Mouse (Mus musculus): Measurements from ENCODE around the gene Gm20388.
A peak's percentile ranks its signal among the peaks of the same experiment; 100 is the strongest.

The Gm20388 gene

GRCm38 (mm10) chr8:124045856-124046255 lies 4135.2 kb downstream of the Gm20388 start:
- no peak for DNase-seq

GRCm38 (mm10) chr8:124052110-124052509 lies 4141.5 kb downstream of the Gm20388 start:
- DNase-seq, result peak; percentile 93

GRCm38 (mm10) chr8:124052568-124052967 lies 4141.9 kb downstream of the Gm20388 start:
- no peak for DNase-seq

- no peak for DNase-seq
These were observed 4146.4 kb downstream of the Gm20388 start for GRCm38 (mm10) chr8:124056832-124057655.

- DNase-seq, result no peak
These were observed 4155.9 kb downstream of the Gm20388 start for GRCm38 (mm10) chr8:124066325-124067058.

GRCm38 (mm10) chr8:124067059-124067750 lies 4156.6 kb downstream of the Gm20388 start:
- no peak for DNase-seq

GRCm38 (mm10) chr8:124070363-124071324 lies 4160.0 kb downstream of the Gm20388 start:
- DNase-seq, result peak; percentile 70 to 75

GRCm38 (mm10) chr8:124075977-124076376 lies 4165.3 kb downstream of the Gm20388 start:
- no peak for DNase-seq

GRCm38 (mm10) chr8:124076416-124076815 lies 4165.8 kb downstream of the Gm20388 start:
- DNase-seq, result no peak

GRCm38 (mm10) chr8:124077377-124077776 lies 4166.7 kb downstream of the Gm20388 start:
- no peak for DNase-seq

- peak in 1 of 2 experiments; percentile 32 for DNase-seq
These were observed 4167.4 kb downstream of the Gm20388 start for GRCm38 (mm10) chr8:124077998-124078397.

GRCm38 (mm10) chr8:124078969-124079368 lies 4168.3 kb downstream of the Gm20388 start:
- DNase-seq, result no peak

- no peak for DNase-seq
These were observed 4170.1 kb downstream of the Gm20388 start for GRCm38 (mm10) chr8:124080467-124081326.

- no peak for DNase-seq
These were observed 4172.0 kb downstream of the Gm20388 start for GRCm38 (mm10) chr8:124082616-124083015.

GRCm38 (mm10) chr8:124083611-124084010 lies 4173.0 kb downstream of the Gm20388 start:
- DNase-seq, result no peak

GRCm38 (mm10) chr8:124085668-124086067 lies 4175.0 kb downstream of the Gm20388 start:
- no peak for DNase-seq

- DNase-seq, result no peak
These were observed 4177.5 kb downstream of the Gm20388 start for GRCm38 (mm10) chr8:124088092-124088613.

GRCm38 (mm10) chr8:124089016-124089415 lies 4178.4 kb downstream of the Gm20388 start:
- DNase-seq, result no peak

GRCm38 (mm10) chr8:124090473-124090872 lies 4179.8 kb downstream of the Gm20388 start:
- no peak for DNase-seq

GRCm38 (mm10) chr8:124098953-124099622 lies 4188.4 kb downstream of the Gm20388 start:
- peak in 1 of 2 experiments; percentile 33 for DNase-seq
